Mouse (Mus musculus) C2C12 (cell line): ENCODE results near the gene Gm20388.

ENCODE experiments used
- CEBPB ChIP-seq: IDR thresholded peaks from one replicate; pipeline ENCODE4 v1.6.1; 2011; ENCODE audit warnings: low read depth, mild to moderate bottlenecking, control low read depth, moderate library complexity
- CTCF ChIP-seq: IDR thresholded peaks from one replicate; pipeline ENCODE4 v1.5.1; 2011; ENCODE audit not compliant: control insufficient read depth, insufficient read depth, insufficient read length
- FOSL1 ChIP-seq: IDR thresholded peaks from one replicate; pipeline ENCODE4 v1.8.0; 2011; ENCODE audit warnings: mild to moderate bottlenecking, low read length; ENCODE audit not compliant: poor library complexity, insufficient read depth, severe bottlenecking
- MAX ChIP-seq: IDR thresholded peaks from one replicate; pipeline ENCODE4 v1.6.1; 2011; ENCODE audit warnings: mild to moderate bottlenecking, control low read depth
- MYOD1 ChIP-seq: IDR thresholded peaks from one replicate; pipeline ENCODE4 v1.6.1; 2011; ENCODE audit warnings: low read depth; ENCODE audit not compliant: control insufficient read depth, insufficient read length
- MYOG ChIP-seq: IDR thresholded peaks from one replicate; pipeline ENCODE4 v1.6.1; 2011; ENCODE audit not compliant: control insufficient read depth, insufficient read length; ENCODE audit errors: extremely low read depth
- USF1 ChIP-seq: IDR thresholded peaks from one replicate; pipeline ENCODE4 v1.6.1; 2011; ENCODE audit warnings: low read depth, mild to moderate bottlenecking, control low read depth, moderate library complexity

DNA sequence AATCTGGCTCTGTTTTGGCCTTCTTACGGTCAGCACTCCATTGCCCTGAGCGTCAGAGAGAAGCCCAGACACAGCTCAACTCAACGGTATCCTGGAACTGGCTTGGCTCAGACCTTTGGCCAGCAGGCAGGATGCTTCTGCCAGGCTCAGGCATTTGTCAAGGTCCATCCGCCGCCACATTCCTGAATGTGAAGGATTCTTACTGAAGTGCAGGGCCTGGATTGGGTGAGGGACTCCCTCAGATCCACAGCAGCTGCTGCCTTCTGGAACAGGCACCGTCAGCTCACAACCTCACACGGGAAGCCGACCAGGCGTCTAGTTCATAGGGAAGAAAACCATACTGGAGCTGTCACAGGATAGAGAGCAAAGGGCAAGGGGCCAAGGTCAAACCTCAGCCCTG lies 1436.2 kb downstream of the Gm20388 start:
- TF ChIP-seq USF1 (no peak), MYOD1 (no peak), CTCF (no peak), MAX (no peak), MYOG (no peak), FOSL1 (no peak), CEBPB (no peak)
